Mouse (Mus musculus) liver, embryonic 11.5 days (tissue): ENCODE results near the gene Serpinb9. TPM values are rescaled to one million over a fixed set of nuclear protein-coding genes. Genes with fewer than 3 reads are reported as not detected.

Experiments used
- ATAC-seq: fragments of 200-750 bp; cut with Nextera tagmentation; replicated peaks from 2 replicates; pipeline ENCODE4 v1.8.0; 2017; ENCODE audit warnings: moderate number of reproducible peaks, mild to moderate bottlenecking, moderate TSS enrichment, moderate library complexity; ENCODE audit not compliant: low FRiP score
- DNase-seq: peaks from one replicate; pipeline ENCODE4 v3.0.0-alpha.2; 2017; ENCODE audit warnings: low spot score
- H3K27ac ChIP-seq: fragments of 300-500 bp; sonication (generic); 2 replicates; pipeline ENCODE4 v1.5.1; 2014; ENCODE audit warnings: mild to moderate bottlenecking, low read depth, low read length, control low read depth
- H3K27me3 ChIP-seq: fragments of 300-500 bp; sonication (generic); replicated peaks from 2 replicates; pipeline ENCODE4 v1.6.1; 2014; ENCODE audit warnings: low read length, mixed read lengths; ENCODE audit not compliant: control insufficient read depth, insufficient read depth
- H3K36me3 ChIP-seq: fragments of 300-500 bp; sonication (generic); 2 replicates; pipeline ENCODE4 v1.6.1; 2014; ENCODE audit warnings: mild to moderate bottlenecking, low read length, moderate library complexity, mixed read lengths; ENCODE audit not compliant: control insufficient read depth, insufficient read depth
- H3K4me1 ChIP-seq: fragments of 300-500 bp; sonication (generic); replicated peaks from 2 replicates; pipeline ENCODE4 v1.6.1; 2014; ENCODE audit warnings: low read length, mixed read lengths; ENCODE audit not compliant: control insufficient read depth, insufficient read depth
- H3K4me2 ChIP-seq: fragments of 300-500 bp; sonication (generic); 2 replicates; pipeline ENCODE4 v1.6.1; 2014; ENCODE audit warnings: mild to moderate bottlenecking, control low read depth, moderate library complexity
- H3K4me3 ChIP-seq: fragments of 300-500 bp; sonication (generic); 2 replicates; pipeline ENCODE4 v1.5.1; 2014; ENCODE audit warnings: low read depth, low read length, control low read depth
- H3K9ac ChIP-seq: fragments of 300-500 bp; sonication (generic); 2 replicates; pipeline ENCODE4 v1.6.1; 2014; ENCODE audit warnings: low read depth, low read length, control low read depth
- H3K9me3 ChIP-seq: fragments of 300-500 bp; sonication (generic); 2 replicates; pipeline ENCODE4 v1.6.1; 2016; ENCODE audit warnings: low read length, inconsistent platforms, mixed read lengths; ENCODE audit not compliant: control insufficient read depth
- whole genome bisulfite sequencing: fragments of 180-500 bp; shearing (Covaris S2); extraction: QIAGEN DNeasy Blood & Tissue Kit; methylation state at CpG from one replicate; pipeline ENCODE4 v1.1.7; 2014; 5-methylcytosine and 5-hydroxymethylcytosine counted together
- polyA plus RNA-seq: library from polyadenylated mRNA; unstranded; fragments of >200 nt; fragmentation: Nextera tagmentation; extraction: Ambion mirVana; gene quantifications from 2 replicates; pipeline ENCODE4 v1.2.1, GENCODE M21; 2014

The Serpinb9 gene
- polyA plus RNA-seq, 1 experiment from 2014 or later = 3.2 TPM

- Histone ChIP-seq H3K4me3 (no peak overlapping the region), H3K9ac (no peak overlapping the region), H3K36me3 (no peaks in the 10 kb centered on the region), H3K27ac (no peak overlapping the region), H3K4me2 (no peak overlapping the region), H3K4me1 (no peaks in the 10 kb centered on the region), H3K9me3 (no peaks in the 10 kb centered on the region), H3K27me3 (no peaks in the 10 kb centered on the region)
- no peak for ATAC-seq
- no peak for DNase-seq
- 91% methylated on average over 2 of the region's 3 CpGs for WGBS
Measured at GRCm38 (mm10) chr13:33030281-33030680, 27.2 kb downstream of the Serpinb9 start.

GRCm38 (mm10) chr13:33035506-33035905, 32.5 kb downstream of the Serpinb9 start:
- no peak for DNase-seq
- Histone ChIP-seq H3K9me3 (no peaks in the 10 kb centered on the region), H3K4me1 (no peaks in the 10 kb centered on the region), H3K36me3 (no peaks in the 10 kb centered on the region), H3K27me3 (no peaks in the 10 kb centered on the region), H3K27ac (no peak overlapping the region), H3K4me2 (no peak overlapping the region), H3K4me3 (no peak overlapping the region), H3K9ac (no peak overlapping the region)
- 78% methylated on average over 1 of the region's 1 CpGs for WGBS
- ATAC-seq = no peak

- no peaks in the 10 kb centered on the region for H3K4me1 ChIP-seq
- no peaks in the 10 kb centered on the region for H3K27me3 ChIP-seq
- no peaks in the 10 kb centered on the region for H3K9me3 ChIP-seq
- 85% methylated on average over 3 of the region's 3 CpGs for whole genome bisulfite sequencing
- ATAC-seq (no peak), DNase-seq (no peak)
- no peaks in the 10 kb centered on the region for H3K36me3 ChIP-seq
- H3K4me2 ChIP-seq = no peak overlapping the region
- H3K27ac ChIP-seq = no peak overlapping the region
- H3K4me3 ChIP-seq = no peak overlapping the region
- H3K9ac ChIP-seq = no peak overlapping the region
Measured at GRCm38 (mm10) chr13:33043542-33043941, 40.5 kb downstream of the Serpinb9 start.

- H3K27ac ChIP-seq = no peak overlapping the region
- WGBS = 70% methylated on average over 2 of the region's 2 CpGs
- no peaks in the 10 kb centered on the region for H3K36me3 ChIP-seq
- no peaks in the 10 kb centered on the region for H3K27me3 ChIP-seq
- no peak overlapping the region for H3K4me3 ChIP-seq
- peak; percentile 46 for ATAC-seq
- DNase-seq = no peak
- H3K4me2 ChIP-seq = no peak overlapping the region
- no peaks in the 10 kb centered on the region for H3K9me3 ChIP-seq
- no peak overlapping the region for H3K9ac ChIP-seq
- no peaks in the 10 kb centered on the region for H3K4me1 ChIP-seq
Measured at GRCm38 (mm10) chr13:33047234-33047633, 44.2 kb downstream of the Serpinb9 start.

GRCm38 (mm10) chr13:33048187-33048586, 45.1 kb downstream of the Serpinb9 start:
- WGBS = 56% methylated on average over 4 of the region's 4 CpGs
- no peaks in the 10 kb centered on the region for H3K36me3 ChIP-seq

GRCm38 (mm10) chr13:33051697-33052096, 48.6 kb downstream of the Serpinb9 start:
- no peaks in the 10 kb centered on the region for H3K36me3 ChIP-seq
- no peak for DNase-seq
- no peak overlapping the region for H3K4me2 ChIP-seq
- H3K27ac ChIP-seq = no peak overlapping the region
- WGBS = 38% methylated on average over 3 of the region's 3 CpGs
- ATAC-seq = no peak
- no peaks in the 10 kb centered on the region for H3K9me3 ChIP-seq
- H3K27me3 ChIP-seq = no peaks in the 10 kb centered on the region
- no peak overlapping the region for H3K4me3 ChIP-seq
- no peaks in the 10 kb centered on the region for H3K4me1 ChIP-seq
- no peak overlapping the region for H3K9ac ChIP-seq

More at GRCm38 (mm10) chr13:33048187-33048586, 45.1 kb downstream of the Serpinb9 start:
- no peak overlapping the region for H3K9ac ChIP-seq
- ATAC-seq = no peak
- DNase-seq = no peak
- no peaks in the 10 kb centered on the region for H3K27me3 ChIP-seq
- no peak overlapping the region for H3K4me3 ChIP-seq
- H3K4me1 ChIP-seq = no peaks in the 10 kb centered on the region
- H3K27ac ChIP-seq = no peak overlapping the region
- no peak overlapping the region for H3K4me2 ChIP-seq
- H3K9me3 ChIP-seq = no peaks in the 10 kb centered on the region

GRCm38 (mm10) chr13:33063048-33063447, 60.0 kb downstream of the Serpinb9 start:
- no peaks in the 10 kb centered on the region for H3K36me3 ChIP-seq
- DNase-seq (no peak), ATAC-seq (no peak)
- H3K27me3 ChIP-seq = no peaks in the 10 kb centered on the region
- H3K4me2 ChIP-seq = no peak overlapping the region
- H3K27ac ChIP-seq = no peak overlapping the region
- 79% methylated on average over 1 of the region's 1 CpGs for whole genome bisulfite sequencing
- no peak overlapping the region for H3K9ac ChIP-seq
- no peak overlapping the region for H3K4me3 ChIP-seq
- H3K9me3 ChIP-seq = no peaks in the 10 kb centered on the region
- H3K4me1 ChIP-seq = no peaks in the 10 kb centered on the region

Other genes starting within 250 kb of the Serpinb9 start
- gene Mylk4, start 219.3 kb upstream of the Serpinb9 start, polyA plus RNA-seq = 0.10 and 0.12 TPM in 2 replicates
- 19.9 and 23.1 TPM in 2 replicates for gene Wrnip1, start 201.2 kb upstream of the Serpinb9 start, polyA plus RNA-seq
- gene D930007J09Rik, start 200.4 kb upstream of the Serpinb9 start, polyA plus RNA-seq = not detected in 2 replicates
- 10.1 and 11.0 TPM in 2 replicates for gene Serpinb1a, start 152.1 kb upstream of the Serpinb9 start, polyA plus RNA-seq
- gene Serpinb1c, start 105.0 kb upstream of the Serpinb9 start, polyA plus RNA-seq = 0.18 TPM in 1 of 2 replicates, not detected in the other
- 3.8 and 6.4 TPM in 2 replicates for gene Serpinb6b, start 38.0 kb upstream of the Serpinb9 start, polyA plus RNA-seq
- gene Serpinb9b, start 24.2 kb downstream of the Serpinb9 start, polyA plus RNA-seq = not detected in 2 replicates
- gene Serpinb1b, start 75.3 kb downstream of the Serpinb9 start, polyA plus RNA-seq = not detected in 2 replicates
- gene Serpinb9c, start 156.5 kb downstream of the Serpinb9 start, polyA plus RNA-seq = not detected in 2 replicates
- not detected in 2 replicates for gene Serpinb9d, start 189.7 kb downstream of the Serpinb9 start, polyA plus RNA-seq
- not detected in 2 replicates for gene Serpinb9e, start 246.4 kb downstream of the Serpinb9 start, polyA plus RNA-seq